Mouse (Mus musculus): ENCODE data around the gene Stk32c. TPM values are rescaled to one million over a fixed set of nuclear protein-coding genes. Genes with fewer than 3 reads are reported as not detected.

Stk32c gene
- polyA plus RNA-seq, 1 experiment from 2014 or later = 0.21 TPM

DNA sequence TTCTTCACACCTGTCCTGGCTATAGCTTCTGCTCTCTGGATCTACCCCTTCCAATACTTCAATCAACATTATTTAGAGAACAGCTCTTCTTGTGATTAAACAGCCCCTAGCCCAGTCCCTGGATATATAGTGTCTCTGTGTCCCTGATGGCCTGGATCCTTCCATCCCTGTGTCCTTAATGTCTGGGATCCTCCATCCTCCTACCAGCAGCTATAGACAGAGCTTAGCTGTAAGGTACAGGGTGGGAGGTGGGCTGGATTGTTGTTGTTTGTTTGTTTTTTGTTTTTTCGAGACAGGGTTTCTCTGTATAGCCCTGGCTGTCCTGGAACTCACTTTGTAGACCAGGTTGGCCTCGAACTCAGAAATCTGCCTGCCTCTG lies 93.3 kb downstream of the Stk32c start:
- no peak for DNase-seq (ENCODE audit: extremely low spot score, low spot score)
- H3K4me1 ChIP-seq = no peaks in the 10 kb centered on the region
- H3K27ac ChIP-seq = no peak overlapping the region
- no peaks in the 10 kb centered on the region for H3K36me3 ChIP-seq (replicated peaks)
- no peaks in the 10 kb centered on the region for H3K9me3 ChIP-seq
- H3K27me3 ChIP-seq (ENCODE audit: poor library complexity, severe bottlenecking) = peaks cover 7% of the 10 kb centered on the region
- no peak overlapping the region for H3K4me3 ChIP-seq
- WGBS = 72% methylated on average over 2 of the region's 2 CpGs

DNA sequence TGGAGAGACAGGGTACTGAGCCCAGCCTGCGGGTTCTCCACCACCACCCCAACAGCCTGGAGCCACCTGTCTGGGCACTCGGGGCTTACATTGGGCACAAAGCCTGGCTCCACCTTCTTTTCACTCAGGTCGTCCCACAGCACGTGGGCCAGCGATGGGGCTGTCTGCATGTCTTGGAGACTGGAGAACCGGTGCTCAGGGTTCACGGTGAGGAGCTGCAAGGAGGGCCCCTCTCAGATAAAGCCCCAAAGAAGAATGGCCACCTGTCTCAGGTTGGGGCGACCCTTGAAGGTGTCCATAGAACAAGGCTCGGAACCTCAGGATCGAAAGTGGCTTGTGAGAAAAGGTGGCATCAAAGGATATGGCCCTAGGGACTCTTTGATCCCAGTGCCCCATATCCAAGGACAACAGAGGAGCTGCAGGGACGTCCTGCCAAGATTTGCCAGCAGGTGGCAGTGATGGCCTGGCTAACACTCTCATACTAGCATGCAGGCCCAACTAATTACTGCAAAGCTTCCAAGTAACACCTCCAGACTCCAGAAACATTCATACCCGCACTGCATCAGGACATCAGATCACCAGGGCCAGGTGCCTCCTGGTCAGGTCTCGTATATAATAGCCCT lies 93.8 kb downstream of the Stk32c start:
- 53% methylated on average over 13 of the region's 13 CpGs for WGBS
- Histone ChIP-seq H3K4me1 (no peaks in the 10 kb centered on the region), H3K27ac (no peak overlapping the region), H3K9me3 (no peaks in the 10 kb centered on the region), H3K36me3 (replicated peaks) (no peaks in the 10 kb centered on the region), H3K27me3 (ENCODE audit: poor library complexity, severe bottlenecking) (peaks cover 7% of the 10 kb centered on the region), H3K4me3 (no peak overlapping the region)
- DNase-seq (ENCODE audit: extremely low spot score, low spot score) = peak; percentile 82

DNA sequence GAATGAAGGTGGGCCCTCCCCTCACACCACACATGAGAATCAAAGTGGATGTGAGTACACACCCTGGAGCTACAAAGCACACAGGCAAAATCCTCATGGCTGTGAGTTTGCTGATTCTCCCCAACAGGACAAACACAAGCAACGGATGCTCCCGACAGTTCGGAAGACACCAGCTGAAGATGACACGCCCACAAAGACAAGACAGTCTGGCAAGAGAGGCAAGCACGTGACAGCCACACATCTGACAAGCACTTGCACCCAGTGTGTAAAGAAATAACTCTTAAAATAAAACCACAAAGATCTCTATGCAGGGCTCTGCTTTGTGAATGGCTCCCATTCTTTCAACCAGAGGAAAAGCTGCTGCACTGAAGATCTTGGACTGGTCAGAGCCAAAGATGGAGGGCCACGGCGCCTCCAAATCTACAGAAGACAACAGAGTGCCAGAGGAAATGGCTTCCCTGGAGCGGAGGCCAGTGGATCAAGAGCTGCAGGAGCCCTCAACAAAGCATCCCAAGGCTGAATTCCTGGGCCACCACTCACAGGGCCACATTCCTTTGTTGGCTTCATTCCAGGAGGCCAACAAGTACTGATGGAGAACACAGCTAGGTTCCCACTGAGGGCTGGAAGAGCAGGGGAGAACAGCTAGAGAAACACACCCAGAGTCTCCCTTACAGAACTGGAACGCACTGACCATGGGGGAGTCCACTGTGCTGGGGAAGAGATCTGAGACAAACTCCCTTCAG lies 105.0 kb downstream of the Stk32c start:
- no peak for DNase-seq (ENCODE audit: extremely low spot score, low spot score)
- Histone ChIP-seq H3K9me3 (no peaks in the 10 kb centered on the region), H3K4me3 (no peak overlapping the region), H3K27ac (no peak overlapping the region), H3K36me3 (replicated peaks) (no peaks in the 10 kb centered on the region), H3K4me1 (no peaks in the 10 kb centered on the region), H3K27me3 (ENCODE audit: poor library complexity, severe bottlenecking) (no peaks in the 10 kb centered on the region)
- WGBS = 91% methylated on average over 9 of the region's 9 CpGs

DNA sequence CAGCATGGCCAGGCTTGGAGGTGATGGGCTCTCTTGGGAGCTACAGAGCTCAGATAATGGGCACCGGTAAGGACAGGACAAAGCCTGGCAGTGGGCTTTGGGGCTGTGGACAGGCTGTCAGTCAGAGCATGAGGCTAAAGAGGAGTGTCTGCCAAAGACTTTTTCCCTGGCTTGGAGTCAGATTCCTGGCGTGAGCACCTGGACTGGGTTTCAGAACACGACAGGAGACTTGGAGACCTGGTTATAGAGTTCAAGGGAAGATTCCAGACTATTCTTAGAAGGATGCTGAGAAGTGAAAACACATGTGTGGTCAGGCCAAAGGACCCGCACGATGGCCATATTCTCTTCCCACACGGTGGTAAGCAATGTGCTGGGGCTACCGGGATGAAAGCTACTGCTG lies 107.4 kb downstream of the Stk32c start:
- Histone ChIP-seq H3K9me3 (no peaks in the 10 kb centered on the region), H3K36me3 (replicated peaks) (peaks cover 13% of the 10 kb centered on the region), H3K27me3 (ENCODE audit: poor library complexity, severe bottlenecking) (no peaks in the 10 kb centered on the region), H3K4me1 (0 out of 2 replicates have a peak, but pooled peaks cover 2% of the 10 kb centered on the region), H3K4me3 (no peak overlapping the region), H3K27ac (no peak overlapping the region)
- 92% methylated on average over 7 of the region's 7 CpGs for WGBS
- no peak for DNase-seq (ENCODE audit: extremely low spot score, low spot score)

DNA sequence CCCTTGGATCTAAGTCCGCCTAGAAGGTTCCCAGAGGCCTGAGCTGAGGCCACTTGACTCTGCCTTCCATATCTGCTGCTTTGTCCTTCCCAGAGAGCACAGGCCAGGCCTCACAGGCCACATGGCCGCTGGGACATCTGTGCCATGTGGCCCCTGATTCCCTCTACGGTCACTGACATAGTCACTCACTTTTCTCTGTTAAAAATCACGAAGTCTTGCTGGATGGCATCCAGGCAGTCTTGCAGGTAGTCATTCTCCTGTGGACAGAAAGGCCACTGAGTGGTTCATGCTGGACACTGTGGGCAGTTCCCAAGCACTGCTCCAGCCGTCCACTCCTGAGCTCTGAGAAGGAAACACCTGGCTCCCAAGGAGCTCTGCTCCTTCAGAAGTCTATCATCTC lies 108.0 kb downstream of the Stk32c start:
- Histone ChIP-seq H3K27ac (0 out of 2 replicates have a peak overlapping the region, but pooled peaks have one; percentile 37), H3K4me1 (0 out of 2 replicates have a peak, but pooled peaks cover 2% of the 10 kb centered on the region), H3K27me3 (ENCODE audit: poor library complexity, severe bottlenecking) (no peaks in the 10 kb centered on the region), H3K9me3 (no peaks in the 10 kb centered on the region), H3K4me3 (no peak overlapping the region), H3K36me3 (replicated peaks) (peaks cover 19% of the 10 kb centered on the region)
- DNase-seq (ENCODE audit: extremely low spot score, low spot score) = no peak
- WGBS = 86% methylated on average over 5 of the region's 5 CpGs

DNA sequence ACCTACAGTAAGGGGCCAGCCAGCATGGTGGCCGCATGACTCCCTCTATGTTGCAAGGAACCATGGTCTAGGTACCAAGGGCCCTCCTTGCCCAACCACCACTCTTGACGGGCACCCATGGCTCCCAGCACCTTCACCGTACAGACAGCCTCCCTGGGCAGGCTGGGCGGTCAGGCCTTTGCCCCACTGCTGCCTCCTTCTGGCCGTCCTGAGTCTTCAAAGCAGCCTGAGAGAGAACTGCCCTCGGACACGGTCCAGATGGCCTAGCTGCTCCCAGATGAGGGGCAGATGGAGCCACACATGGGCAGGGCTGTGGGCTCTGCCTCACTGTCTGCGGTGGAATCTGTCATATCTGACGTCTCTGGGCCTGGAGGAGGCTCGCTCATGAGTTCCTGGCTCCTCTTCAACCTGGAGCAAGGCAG lies 109.1 kb downstream of the Stk32c start:
- DNase-seq (ENCODE audit: extremely low spot score, low spot score) = no peak
- WGBS = 68% methylated on average over 10 of the region's 10 CpGs

DNA sequence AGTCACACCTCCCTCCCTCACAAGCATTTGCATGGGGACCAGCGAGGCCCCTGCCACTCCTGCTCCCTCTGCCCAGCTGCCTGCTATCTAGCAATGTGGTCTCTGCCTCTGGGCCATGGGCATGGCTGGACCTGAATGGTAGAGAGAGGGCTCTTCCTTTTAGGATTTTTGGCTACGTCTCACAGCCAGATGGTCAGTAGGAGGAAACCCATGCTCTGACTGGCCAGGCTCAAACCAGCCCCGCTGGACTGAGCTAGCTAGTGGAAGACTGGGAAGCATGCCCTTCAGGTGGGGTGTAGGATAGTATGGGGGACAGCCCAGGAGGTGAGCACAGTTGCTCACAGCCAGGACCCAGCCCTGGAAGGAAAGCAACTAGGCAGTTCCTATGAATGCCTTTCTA lies 111.3 kb downstream of the Stk32c start:
- H3K4me3 ChIP-seq = no peak overlapping the region
- H3K27ac ChIP-seq = no peak overlapping the region
- DNase-seq (ENCODE audit: extremely low spot score, low spot score) = no peak
- 0 out of 2 replicates have a peak, but pooled peaks cover 2% of the 10 kb centered on the region for H3K4me1 ChIP-seq
- WGBS = 74% methylated on average over 3 of the region's 3 CpGs
- H3K27me3 ChIP-seq (ENCODE audit: poor library complexity, severe bottlenecking) = no peaks in the 10 kb centered on the region
- H3K9me3 ChIP-seq = no peaks in the 10 kb centered on the region
- H3K36me3 ChIP-seq (replicated peaks) = peaks cover 51% of the 10 kb centered on the region

More for the DNA sequence above, 109.1 kb downstream of the Stk32c start:
- H3K27me3 ChIP-seq (ENCODE audit: poor library complexity, severe bottlenecking) = no peaks in the 10 kb centered on the region
- no peak overlapping the region for H3K4me3 ChIP-seq
- no peak overlapping the region for H3K27ac ChIP-seq
- no peaks in the 10 kb centered on the region for H3K9me3 ChIP-seq
- 0 out of 2 replicates have a peak, but pooled peaks cover 2% of the 10 kb centered on the region for H3K4me1 ChIP-seq
- peaks cover 30% of the 10 kb centered on the region for H3K36me3 ChIP-seq (replicated peaks)

DNA sequence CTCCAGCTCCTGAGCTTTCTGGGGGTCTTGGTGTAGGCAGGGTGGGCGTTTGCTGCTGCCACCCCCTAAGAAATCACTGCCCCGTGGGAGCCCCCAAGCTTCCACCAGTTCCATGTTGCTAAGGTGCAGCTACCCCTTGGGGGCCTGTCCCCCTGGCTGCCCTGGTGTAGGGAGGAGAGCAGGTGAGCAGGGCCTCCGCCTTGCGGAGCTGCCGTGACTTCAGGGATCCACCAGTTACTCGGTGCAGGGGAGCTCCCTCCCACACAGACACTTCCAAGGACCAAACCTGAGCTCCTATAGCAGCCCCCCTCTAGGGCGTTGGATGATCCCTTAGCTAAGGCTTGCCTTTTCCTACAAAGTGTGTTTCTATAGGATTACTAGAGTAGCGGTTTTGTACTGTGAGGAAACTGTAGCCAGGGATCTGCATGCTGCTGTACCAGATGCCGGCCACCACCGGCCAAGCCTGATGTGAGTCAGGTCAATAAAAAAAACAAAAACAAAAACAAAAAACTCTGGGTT lies 111.8 kb downstream of the Stk32c start:
- Histone ChIP-seq H3K27ac (0 out of 2 replicates have a peak overlapping the region, but pooled peaks have one; percentile 15), H3K4me3 (no peak overlapping the region), H3K36me3 (replicated peaks) (peaks cover 56% of the 10 kb centered on the region), H3K4me1 (0 out of 2 replicates have a peak, but pooled peaks cover 2% of the 10 kb centered on the region), H3K27me3 (ENCODE audit: poor library complexity, severe bottlenecking) (no peaks in the 10 kb centered on the region), H3K9me3 (no peaks in the 10 kb centered on the region)
- WGBS = 77% methylated on average over 10 of the region's 10 CpGs
- DNase-seq (ENCODE audit: extremely low spot score, low spot score) = no peak

DNA sequence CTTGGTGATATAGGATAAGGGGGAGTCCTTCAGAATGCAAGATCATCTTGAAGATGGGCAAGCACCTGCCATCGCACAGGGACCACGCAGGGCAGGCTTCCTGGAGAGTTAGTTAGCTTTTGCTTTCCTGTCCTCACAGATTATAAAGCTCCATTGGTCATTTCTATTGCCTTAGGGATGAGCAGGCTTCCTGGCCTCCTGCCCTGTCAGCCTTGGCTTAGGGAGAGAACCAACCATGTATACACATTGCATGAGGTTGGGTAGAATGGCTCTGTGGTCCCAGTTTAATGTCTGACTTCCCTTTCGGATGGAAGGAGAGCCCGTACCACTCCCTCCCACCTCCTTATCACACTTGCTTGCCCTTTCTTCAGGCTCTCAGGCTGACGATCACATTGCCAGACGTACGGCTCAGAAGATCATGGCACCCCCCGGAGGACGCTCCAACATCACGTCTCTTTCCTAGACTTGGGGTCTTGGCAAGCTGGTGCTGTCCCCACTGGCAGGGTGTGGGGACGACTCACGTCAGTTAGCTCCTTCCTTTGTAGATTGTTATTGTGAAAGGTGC lies 112.5 kb downstream of the Stk32c start:
- Histone ChIP-seq H3K27ac (0 out of 2 replicates have a peak overlapping the region, but pooled peaks have one; percentile 15), H3K36me3 (replicated peaks) (peaks cover 63% of the 10 kb centered on the region), H3K4me1 (0 out of 2 replicates have a peak, but pooled peaks cover 2% of the 10 kb centered on the region), H3K4me3 (no peak overlapping the region), H3K27me3 (ENCODE audit: poor library complexity, severe bottlenecking) (no peaks in the 10 kb centered on the region), H3K9me3 (no peaks in the 10 kb centered on the region)
- no peak for DNase-seq (ENCODE audit: extremely low spot score, low spot score)
- WGBS = 71% methylated on average over 12 of the region's 12 CpGs

DNA sequence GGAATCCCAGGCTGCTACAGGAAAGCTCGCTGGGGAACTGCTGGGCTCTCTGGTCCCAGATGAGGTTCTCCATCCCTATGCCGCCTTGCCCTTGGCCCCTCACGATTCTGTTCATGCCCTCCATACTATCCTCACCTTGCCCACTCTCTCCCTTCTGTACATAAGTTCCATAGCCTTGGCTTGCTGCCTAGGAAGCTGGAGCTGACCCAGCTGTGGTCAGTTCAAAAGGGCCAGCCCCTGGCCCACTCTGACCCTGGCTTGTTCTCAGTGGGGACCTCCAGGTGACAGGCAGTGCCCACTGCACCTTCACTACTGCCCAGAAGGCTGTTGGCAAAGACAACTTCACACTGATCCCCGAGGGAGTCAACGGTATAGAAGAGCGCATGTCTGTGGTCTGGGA lies 116.7 kb downstream of the Stk32c start:
- Histone ChIP-seq H3K27me3 (ENCODE audit: poor library complexity, severe bottlenecking) (no peaks in the 10 kb centered on the region), H3K27ac (no peak overlapping the region), H3K4me3 (no peak overlapping the region), H3K4me1 (0 out of 2 replicates have a peak, but pooled peaks cover 2% of the 10 kb centered on the region), H3K9me3 (no peaks in the 10 kb centered on the region), H3K36me3 (replicated peaks) (peaks cover 100% of the 10 kb centered on the region)
- DNase-seq (ENCODE audit: extremely low spot score, low spot score) = no peak
- whole genome bisulfite sequencing = 91% methylated on average over 6 of the region's 6 CpGs

DNA sequence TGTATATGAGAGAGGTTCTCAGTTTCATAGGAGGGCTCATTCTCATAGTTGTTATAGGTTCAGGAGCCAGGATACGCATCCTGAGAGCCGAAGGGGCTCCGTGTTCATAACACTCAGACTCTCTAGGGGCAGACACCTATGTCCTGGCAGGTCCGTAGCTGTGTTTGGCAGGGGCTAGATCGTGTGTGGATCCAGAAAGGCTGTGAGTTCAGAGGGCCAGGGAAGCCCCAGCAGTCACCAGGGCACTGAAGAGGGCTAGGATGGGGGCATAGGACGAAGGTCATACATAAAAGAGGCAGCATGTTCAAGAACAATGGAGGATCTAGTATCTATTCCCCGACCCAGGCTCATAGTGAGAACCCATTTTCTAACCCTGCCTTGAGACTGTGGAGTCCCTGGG lies 117.8 kb downstream of the Stk32c start:
- Histone ChIP-seq H3K27ac (no peak overlapping the region), H3K4me1 (no peaks in the 10 kb centered on the region), H3K4me3 (no peak overlapping the region), H3K36me3 (replicated peaks) (peaks cover 100% of the 10 kb centered on the region), H3K27me3 (ENCODE audit: poor library complexity, severe bottlenecking) (no peaks in the 10 kb centered on the region), H3K9me3 (no peaks in the 10 kb centered on the region)
- WGBS = 88% methylated on average over 7 of the region's 7 CpGs
- no peak for DNase-seq (ENCODE audit: extremely low spot score, low spot score)

DNA sequence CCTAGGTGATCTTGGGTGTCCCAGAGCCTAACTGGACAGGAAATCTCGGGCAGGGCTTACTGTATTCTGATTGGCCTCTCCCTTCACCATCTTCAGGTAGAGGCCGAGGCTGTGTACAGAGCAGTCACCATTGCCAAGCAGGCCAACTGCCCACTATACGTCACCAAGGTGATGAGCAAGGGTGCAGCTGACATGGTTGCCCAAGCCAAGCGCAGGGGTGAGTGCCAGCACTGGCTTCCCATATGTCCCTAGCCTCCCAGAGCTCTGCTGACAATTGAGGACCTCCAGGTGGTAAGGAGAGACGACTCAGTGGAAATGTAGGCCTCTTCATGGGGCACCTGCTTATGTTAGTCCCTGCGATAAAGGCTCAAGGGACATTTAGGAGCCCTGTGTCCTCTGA lies 118.3 kb downstream of the Stk32c start:
- Histone ChIP-seq H3K9me3 (no peaks in the 10 kb centered on the region), H3K27ac (no peak overlapping the region), H3K27me3 (ENCODE audit: poor library complexity, severe bottlenecking) (no peaks in the 10 kb centered on the region), H3K4me1 (no peaks in the 10 kb centered on the region), H3K4me3 (no peak overlapping the region), H3K36me3 (replicated peaks) (peaks cover 100% of the 10 kb centered on the region)
- WGBS = 86% methylated on average over 6 of the region's 6 CpGs
- no peak for DNase-seq (ENCODE audit: extremely low spot score, low spot score)

DNA sequence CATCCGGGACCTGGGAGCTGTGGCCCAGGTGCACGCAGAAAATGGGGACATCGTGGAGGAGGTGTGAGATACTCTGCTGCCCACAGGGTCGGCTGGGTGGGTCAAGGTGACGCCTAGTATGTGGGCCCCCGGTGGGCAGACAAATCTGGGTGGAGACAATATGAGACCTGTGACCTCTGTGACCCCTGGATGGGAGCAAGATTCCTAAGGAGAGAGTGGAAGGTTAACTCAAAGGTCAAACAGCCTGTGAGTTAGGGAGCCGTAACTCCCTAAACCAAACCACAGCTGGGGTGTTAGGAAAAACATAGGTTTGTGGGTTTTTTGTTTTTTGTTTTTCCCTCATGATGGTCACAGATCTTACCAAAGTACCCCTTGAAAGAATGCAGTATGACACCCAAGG lies 119.3 kb downstream of the Stk32c start:
- 92% methylated on average over 7 of the region's 7 CpGs for WGBS
- H3K9me3 ChIP-seq = no peaks in the 10 kb centered on the region
- H3K27me3 ChIP-seq (ENCODE audit: poor library complexity, severe bottlenecking) = no peaks in the 10 kb centered on the region
- no peak overlapping the region for H3K4me3 ChIP-seq
- peaks cover 100% of the 10 kb centered on the region for H3K36me3 ChIP-seq (replicated peaks)
- no peak overlapping the region for H3K27ac ChIP-seq
- H3K4me1 ChIP-seq = no peaks in the 10 kb centered on the region
- no peak for DNase-seq (ENCODE audit: extremely low spot score, low spot score)
